Mouse (Mus musculus) E14TG2a.4 (cell line): ENCODE results near the gene Rnf187.

Experiments
- CTCF ChIP-seq: conservative IDR thresholded peaks from 2 replicates; pipeline ENCODE4 v1.5.1; 2014; ENCODE audit warnings: low read length
- NANOG ChIP-seq: IDR thresholded peaks from 2 replicates; pipeline ENCODE4 v1.6.1; 2014; ENCODE audit warnings: borderline replicate concordance, low read length, mixed read lengths

DNA sequence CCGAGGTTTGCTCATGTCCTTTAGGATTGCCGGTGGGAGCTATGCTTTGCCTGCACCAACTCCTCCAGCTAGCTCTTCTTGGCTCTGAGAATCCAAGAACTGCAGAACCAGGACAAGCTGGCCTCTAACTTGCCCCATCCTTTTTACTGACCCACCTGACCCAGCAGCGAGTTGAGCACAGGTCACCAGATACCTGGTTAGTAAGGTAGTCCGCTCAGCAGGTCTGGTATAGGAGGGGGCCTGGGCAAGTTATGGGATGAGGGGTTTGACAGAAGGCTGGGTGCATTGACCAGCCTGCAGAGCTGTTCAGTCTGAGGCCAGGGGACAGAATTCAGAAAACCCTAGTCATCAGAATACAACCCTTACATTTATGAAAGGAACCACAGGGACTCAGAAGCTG, 9.7 kb downstream of the Rnf187 start:
- TF ChIP-seq CTCF (no peak), NANOG (no peak)
